Mouse (Mus musculus) ES-Bruce4 (cell line): Measurements from ENCODE around the gene Fdxacb1.

Experiments used
- CTCF ChIP-seq: IDR thresholded peaks from one replicate; pipeline ENCODE4 v1.8.1; 2011; ENCODE audit warnings: low read depth, low read length
- EP300 ChIP-seq: IDR thresholded peaks from 2 replicates; pipeline ENCODE4 v1.6.1; 2011; ENCODE audit warnings: low read depth, low read length; ENCODE audit not compliant: insufficient read depth

DNA sequence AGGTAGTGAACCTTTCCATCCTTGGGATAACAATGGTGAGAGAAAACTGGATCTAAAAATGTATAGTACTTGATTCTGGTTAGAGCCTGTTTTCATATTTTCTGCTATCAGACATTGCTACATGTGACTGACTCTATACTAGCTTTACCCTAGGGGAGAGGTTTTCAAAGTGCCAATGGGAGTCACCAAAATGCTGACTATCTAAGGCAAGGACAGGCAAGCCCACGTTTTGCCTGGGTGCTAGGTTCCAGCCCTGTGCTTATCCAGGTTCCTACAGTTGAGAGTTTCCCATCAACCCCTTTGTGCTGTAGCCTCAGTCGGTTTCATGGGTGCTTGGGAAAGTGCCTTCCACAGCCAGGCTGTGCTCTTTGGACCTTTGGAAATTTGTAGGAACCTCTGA is 43.7 kb downstream of the Fdxacb1 start:
- TF ChIP-seq EP300: no peak
- no peak for TF ChIP-seq CTCF
